Mouse (Mus musculus) embryo, embryonic 10 days (tissue): Measurements from ENCODE around the gene Csrnp3.

Experiments
- DNase-seq: peaks from one replicate; pipeline ENCODE4 v3.0.0-alpha.2; 2015; ENCODE audit warnings: low spot score

Gene Csrnp3

GRCm38 (mm10) chr2:65870919-65871582 lies 25.5 kb downstream of the Csrnp3 start:
- DNase-seq = no peak

DNA sequence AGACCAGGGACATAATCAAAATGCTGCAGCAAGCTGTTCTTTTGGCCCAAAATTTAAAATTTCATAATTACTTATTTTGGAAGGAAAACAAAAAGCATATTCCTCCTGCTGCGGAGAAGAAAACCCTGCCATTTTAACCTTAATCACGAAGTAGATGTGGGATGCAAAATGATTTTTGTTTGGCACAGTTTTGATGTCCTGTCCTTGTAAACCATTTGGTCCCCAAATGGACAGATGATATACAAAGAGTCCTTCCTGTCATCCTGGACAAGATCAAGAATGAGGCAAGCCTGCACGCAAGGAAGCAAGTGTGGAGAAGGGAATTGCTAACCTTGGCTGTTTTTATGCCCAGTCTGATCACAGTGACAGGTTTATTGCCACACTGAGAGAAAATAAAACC lies 46.0 kb downstream of the Csrnp3 start:
- no peak for DNase-seq

DNA sequence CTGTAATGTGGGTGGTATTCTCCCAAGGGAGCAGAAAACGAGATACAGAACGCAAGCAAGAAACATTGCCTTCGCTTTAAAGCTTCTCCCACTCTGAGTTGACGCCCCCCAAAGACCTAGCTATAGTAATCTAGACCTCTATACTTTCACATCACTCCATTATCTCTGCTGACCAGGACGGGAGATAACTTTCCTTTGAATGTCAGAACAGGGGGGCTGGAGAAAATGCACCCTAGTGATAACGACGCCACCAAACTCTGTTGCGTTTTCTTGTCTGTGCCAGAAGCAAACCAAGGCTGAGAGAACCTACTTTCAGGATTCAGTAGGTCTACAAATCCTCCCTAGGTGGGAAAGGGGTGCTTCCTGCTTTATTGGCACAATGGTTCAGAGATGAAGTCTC lies 47.7 kb downstream of the Csrnp3 start:
- no peak for DNase-seq

DNA sequence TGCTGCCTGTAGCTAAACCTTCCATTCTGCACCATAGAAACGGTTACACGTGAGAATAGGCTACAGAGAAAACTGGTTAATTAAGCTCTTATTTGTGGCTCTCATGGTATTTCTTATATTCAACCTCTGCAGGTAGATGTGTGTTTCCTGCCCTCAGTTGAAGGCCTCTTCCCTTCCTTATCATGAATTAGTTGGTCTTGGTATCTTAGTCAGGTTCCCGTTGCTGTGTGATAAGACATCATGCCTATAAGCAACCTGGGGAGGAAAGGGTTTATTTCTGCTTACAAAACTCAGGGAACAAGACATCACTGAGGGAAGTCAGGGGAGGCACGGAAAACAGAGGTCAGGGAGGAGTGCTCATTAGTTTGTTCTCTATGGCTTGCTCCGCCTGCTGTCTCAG lies 48.7 kb downstream of the Csrnp3 start:
- no peak for DNase-seq

DNA sequence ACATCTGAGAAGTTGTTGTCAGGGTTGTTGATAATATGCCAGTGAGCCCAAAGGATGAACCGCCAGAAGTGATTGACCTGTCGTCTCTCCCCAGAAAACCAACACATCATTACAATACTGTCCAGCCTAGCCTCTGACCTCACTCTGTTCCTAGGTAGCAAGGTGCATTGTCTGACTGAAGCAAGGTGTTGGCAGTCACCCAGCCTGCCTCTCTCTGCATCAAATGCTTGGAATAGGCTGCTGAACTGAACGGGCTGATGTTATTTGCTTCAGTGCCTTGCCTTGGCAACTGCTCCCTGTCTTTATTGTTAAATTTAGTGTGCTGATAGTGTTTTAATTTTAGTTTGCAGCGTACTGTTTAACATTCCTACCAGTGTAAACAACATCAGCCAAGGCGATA lies 51.0 kb downstream of the Csrnp3 start:
- no peak for DNase-seq

- no peak for DNase-seq
Measured at GRCm38 (mm10) chr2:65897084-65897483, 51.5 kb downstream of the Csrnp3 start.

- no peak for DNase-seq
Measured at GRCm38 (mm10) chr2:65899478-65899877, 53.9 kb downstream of the Csrnp3 start.

DNA sequence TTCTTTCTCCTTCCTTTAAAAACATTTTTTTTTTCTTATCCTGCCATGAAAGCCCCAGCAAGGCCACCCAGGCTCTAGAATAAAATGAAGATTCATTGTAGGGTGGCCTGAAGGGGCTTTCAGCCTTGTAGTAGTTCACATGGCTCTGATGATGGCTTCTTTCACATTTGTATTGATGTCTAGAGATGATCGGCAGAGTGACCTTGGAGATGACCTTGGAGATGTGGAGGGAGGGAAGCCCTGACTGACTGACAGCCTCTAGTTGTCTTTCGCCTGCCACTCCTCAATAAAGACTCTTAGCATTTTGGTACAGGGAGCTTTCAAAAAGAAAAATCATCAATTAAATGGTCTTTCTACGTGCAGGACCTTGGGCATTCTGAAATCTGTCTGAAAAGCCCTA lies 63.0 kb downstream of the Csrnp3 start:
- no peak for DNase-seq

DNA sequence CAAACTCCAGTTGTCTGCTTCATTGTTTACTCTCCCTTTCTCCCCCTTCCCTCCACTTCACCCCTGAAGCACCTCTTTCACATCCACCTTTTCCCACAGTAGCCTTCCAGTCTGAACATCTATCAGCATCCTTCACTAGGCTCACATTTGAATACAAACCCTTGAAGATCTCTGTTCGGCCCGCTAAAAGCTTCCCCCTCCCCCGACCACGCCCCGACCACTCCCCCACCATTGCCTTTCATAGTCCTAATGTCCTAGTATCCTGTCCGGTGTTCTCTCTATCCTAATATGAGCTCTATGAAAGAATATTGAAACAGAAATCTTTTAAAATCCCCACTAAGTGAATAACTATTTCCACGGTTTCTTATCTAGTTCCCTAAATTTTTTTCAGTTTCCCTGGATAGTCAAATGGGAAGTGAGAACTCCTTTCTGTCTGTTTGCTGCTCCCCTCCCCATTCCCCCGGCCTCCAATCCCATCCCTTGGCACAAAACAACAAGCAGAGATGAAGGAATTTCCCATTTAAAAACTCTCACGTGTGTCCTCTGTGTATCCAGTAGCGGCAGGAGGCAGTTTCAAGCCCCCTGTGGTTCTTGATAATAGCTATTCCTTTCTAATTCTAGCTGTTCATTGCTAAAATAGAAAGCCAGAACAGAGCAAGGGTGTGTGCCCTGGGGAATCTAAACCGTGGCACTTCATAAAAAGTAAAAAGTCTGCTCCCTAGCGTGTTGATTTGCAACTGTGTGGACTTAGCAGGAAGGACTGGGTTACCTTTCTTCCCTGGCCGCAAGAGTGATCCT lies 64.4 kb downstream of the Csrnp3 start:
- DNase-seq = no peak

- no peak for DNase-seq
Measured at GRCm38 (mm10) chr2:65915994-65916393, 70.4 kb downstream of the Csrnp3 start.

GRCm38 (mm10) chr2:65920651-65921412 lies 75.3 kb downstream of the Csrnp3 start:
- peak; percentile 68 for DNase-seq

DNA sequence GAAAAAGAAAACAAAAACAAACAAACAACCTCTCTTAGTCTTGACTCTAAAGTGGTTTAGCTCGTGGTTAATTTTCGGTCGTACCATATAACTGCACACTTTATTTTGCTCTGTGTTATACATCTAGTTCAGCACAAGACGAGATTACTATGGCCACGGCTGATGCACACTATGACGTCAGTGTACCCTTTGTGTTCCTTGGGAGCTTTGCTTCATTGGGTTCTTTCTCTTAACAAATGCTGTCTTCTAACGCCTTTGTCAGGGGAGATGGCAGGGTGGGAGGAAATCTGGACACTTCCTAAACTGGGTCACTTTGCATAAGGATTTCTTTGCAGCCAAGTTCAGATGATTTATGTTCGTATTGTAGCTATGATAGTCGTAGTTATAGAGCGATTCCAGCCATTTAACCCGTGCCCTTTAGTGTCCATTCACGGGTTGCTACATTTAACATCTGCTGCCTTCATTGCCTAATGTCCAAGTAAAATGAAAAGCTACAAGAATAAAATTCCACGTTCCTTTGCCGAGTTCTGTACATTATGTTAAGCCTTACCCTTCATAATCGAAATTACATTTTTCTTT lies 79.9 kb downstream of the Csrnp3 start:
- peak; percentile 59 for DNase-seq

DNA sequence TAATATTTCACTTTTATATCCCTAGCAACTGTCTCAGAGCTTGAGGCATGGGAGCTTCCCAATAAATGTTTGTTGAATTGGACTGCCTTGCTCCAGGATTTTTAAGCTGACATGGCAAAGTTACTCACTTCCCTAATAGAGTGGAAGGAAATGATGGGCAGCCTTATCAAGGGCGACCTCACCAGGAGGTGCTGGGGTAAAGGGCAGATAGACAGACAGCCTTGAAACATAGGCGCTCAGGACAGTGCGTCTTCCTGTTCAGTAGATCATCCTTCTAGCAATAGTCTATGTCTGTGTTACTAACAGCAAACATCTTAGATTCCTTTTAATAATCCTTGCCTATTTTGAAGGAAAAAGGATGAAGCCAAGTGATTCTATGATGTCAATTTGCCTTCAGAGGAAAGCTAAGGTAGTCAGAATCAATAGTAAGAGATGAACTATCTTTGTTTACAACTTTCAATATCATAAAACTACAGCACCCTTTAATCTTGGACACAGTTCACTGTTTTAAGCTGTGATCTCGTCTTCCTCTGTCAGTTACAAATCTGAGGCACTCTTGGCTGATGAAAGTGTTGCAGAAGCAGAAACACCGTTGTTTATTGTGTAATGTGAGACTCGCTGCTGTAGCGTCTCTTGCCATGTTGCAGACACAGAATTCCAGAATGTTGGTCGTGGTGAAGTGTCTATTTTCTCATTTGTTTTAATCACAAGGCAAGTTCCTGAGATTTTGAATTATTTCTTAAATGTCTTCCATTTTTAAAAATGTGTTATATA lies 81.6 kb downstream of the Csrnp3 start:
- DNase-seq = no peak

GRCm38 (mm10) chr2:65929286-65929685 lies 83.7 kb downstream of the Csrnp3 start:
- no peak for DNase-seq

DNA sequence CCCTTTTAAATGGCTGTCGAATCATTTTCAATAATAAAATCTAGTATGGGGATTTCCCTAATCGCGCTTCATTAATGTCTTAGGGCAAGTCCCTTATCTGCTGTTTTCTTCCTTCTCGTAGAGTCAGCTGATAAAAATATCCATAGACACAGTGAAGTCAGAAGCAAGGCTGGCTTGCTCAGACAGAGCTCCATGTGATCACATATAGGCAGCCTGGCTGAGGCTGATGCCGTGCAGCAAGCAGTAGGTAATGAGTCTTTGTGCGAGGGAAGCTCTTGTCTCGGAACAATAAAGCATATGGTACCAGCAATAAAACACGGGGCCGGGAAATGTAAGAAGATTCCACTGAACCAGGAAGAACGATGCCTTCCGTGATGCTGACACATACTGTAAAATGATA lies 84.4 kb downstream of the Csrnp3 start:
- peak; percentile 69 for DNase-seq

- no peak for DNase-seq
Measured at GRCm38 (mm10) chr2:65931313-65931712, 85.7 kb downstream of the Csrnp3 start.

GRCm38 (mm10) chr2:65931841-65932311 lies 86.3 kb downstream of the Csrnp3 start:
- peak; percentile 93 for DNase-seq

- DNase-seq = no peak
Measured at GRCm38 (mm10) chr2:65934099-65934498, 88.5 kb downstream of the Csrnp3 start.

DNA sequence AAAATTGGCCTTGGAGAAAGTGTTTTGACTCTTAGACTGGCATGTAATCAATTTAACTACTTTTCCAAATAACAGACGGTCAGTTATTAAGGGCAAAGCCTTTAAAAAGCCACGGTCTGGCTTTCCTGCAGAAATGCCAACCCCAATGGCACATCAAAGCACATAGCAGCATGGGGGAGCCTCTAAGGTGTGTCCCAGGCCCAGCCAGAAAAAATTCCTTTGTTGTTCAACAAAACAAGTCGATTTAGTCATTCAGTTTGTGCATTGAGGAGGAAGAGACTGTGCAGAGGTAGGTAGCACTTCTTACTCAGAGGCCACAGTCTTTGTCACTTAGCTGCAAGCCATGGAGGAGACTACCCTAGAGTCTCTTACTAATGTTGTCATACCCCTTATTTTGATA lies 93.3 kb downstream of the Csrnp3 start:
- no peak for DNase-seq

DNA sequence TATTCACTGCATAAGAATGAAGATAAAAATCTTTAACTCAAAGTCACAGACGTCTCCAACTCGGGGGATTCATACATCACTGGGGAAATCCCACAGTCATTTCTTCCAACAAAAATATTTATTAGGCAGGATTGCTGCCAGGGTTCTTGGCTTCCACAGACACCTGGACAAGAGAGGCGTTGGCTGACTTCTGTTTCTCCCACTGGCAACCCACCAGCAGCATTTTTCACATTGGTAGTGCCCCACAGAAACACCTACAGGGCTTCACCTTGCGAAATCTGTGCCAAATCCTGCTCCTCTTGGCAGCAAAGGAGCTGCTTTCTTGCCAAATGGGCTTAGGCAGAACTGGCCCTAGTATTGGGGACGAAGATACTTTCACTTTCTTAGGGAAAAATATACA lies 94.8 kb downstream of the Csrnp3 start:
- no peak for DNase-seq

DNA sequence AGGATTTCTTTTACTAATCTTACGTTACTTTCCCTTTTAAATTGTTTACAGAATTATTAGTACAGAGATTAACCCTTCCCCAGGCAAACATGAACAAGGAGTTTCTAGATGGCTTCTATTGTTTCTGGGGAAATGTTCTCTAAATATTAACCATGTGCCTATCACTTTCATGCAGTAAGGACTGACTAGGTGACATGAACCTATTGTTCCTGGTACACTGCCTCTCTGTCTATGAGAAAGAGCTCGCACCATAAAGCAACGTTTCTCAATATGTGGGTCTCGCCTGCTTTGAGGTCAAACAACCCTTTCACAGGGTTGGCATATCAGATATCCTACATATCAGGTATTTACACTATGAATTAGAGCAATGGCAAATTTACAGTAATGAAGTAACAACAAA lies 96.8 kb downstream of the Csrnp3 start:
- no peak for DNase-seq

DNA sequence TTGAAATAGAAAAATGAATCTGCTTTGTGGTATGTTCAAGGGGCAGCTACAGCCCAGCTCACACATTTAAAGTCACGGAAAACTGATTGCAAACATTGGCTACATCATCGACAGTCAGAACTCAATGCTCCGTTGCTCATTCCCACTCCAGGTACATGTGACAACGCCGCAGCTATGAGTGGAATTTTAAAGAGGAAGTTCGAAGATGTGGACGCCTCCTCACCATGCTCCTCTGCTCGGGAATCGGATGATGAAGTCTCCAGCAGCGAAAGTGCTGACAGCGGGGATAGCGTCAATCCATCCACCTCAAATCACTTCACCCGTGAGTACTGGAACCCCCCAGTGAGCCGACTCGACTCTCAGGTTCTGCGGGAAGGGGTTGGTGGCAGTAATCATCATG lies 103.2 kb downstream of the Csrnp3 start:
- DNase-seq = no peak
